Mouse (Mus musculus) spleen, adult 2 months (tissue): ENCODE measurements around the gene Scaf1.

Experiments used
- CTCF ChIP-seq: fragments of 200-500 bp; IDR thresholded peaks from 2 replicates; pipeline ENCODE4 v1.5.1; 2011; ENCODE audit warnings: mild to moderate bottlenecking, inconsistent platforms; ENCODE audit not compliant: insufficient read depth, insufficient read length, insufficient replicate concordance; ENCODE audit errors: extremely low read depth
- POLR2A ChIP-seq: fragments of 200-500 bp; IDR thresholded peaks from 2 replicates; pipeline ENCODE4 v1.6.1; 2011; ENCODE audit warnings: low read depth, low read length, inconsistent platforms

- no peak for TF ChIP-seq POLR2A
- TF ChIP-seq CTCF = peak; percentile 85
Observed at GRCm38 (mm10) chr7:45037720-45038361, 21.7 kb upstream of the Scaf1 start.
